Mouse (Mus musculus): Measurements from ENCODE around the gene Itga2.

- no peak for TF ChIP-seq GATA1 (IDR thresholded peaks at IDR 0.05; ENCODE audit: low read length)
- no peak for TF ChIP-seq TAL1 (IDR thresholded peaks at IDR 0.05; ENCODE audit: low read length)
Measured at GRCm38 (mm10) chr13:114838535-114838990, 93.3 kb downstream of the Itga2 start.
